Mouse (Mus musculus) subcutaneous adipose tissue, adult 2 months (tissue): ENCODE measurements around the gene Vmn2r104. TPM values are rescaled to one million over a fixed set of nuclear protein-coding genes. Genes with fewer than 3 reads are reported as not detected.

Experiments
- polyA plus RNA-seq: library from polyadenylated mRNA; depleted of rRNA; stranded (reverse); fragments of >200 nt; gene quantifications from 2 replicates; pipeline ENCODE4 v1.2.3, GENCODE M21; 2012; ENCODE audit warnings: low replicate concordance; rRNA removed

Gene Vmn2r104
- not detected in 2 replicates for polyA plus RNA-seq

DNA sequence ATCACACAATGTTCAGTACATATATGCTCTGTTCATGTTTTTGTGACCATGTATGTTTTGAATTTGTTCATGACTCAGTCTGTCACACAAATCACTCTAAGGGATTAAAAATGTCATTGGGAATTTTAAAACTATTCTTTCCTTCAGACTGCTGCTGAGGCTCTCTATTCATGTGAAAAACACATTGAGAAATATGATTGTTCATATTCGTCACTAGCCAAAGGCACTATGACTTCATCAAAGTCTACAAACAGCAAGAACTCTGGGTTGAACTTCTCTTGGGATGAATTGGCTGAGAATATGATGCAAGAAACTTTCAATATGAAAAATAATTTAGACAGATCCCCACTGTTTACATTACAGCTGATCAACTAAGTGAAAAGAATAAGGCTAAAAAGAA, at the start of gene Vmn2r104:
Vmn2r104 (minus strand) TSS at position 101 of the 400 bp plus-strand sequence.

Other genes with a start within 250 kb of the Vmn2r104 start
- gene Fpr-rs7, start 65.9 kb upstream of the Vmn2r104 start, polyA plus RNA-seq, result not detected in 2 replicates
- gene Fpr-rs6, start 134.8 kb upstream of the Vmn2r104 start, polyA plus RNA-seq, result not detected in 2 replicates
- not detected in 2 replicates for gene Vmn2r105, start 186.7 kb upstream of the Vmn2r104 start, polyA plus RNA-seq
- gene Vmn2r106, start 237.2 kb upstream of the Vmn2r104 start, polyA plus RNA-seq, result not detected in 2 replicates